Mouse (Mus musculus): ENCODE results near the gene Otud1. TPM values are rescaled to one million over a fixed set of nuclear protein-coding genes. Genes with fewer than 3 reads are reported as not detected.

Otud1 gene
- polyA plus RNA-seq, 1 experiment from 2014 or later, result 3.1 TPM

- Histone ChIP-seq H3K4me1 (peaks cover 7% of the 10 kb centered on the region; the same call in 1 of the 2 replicates), H3K27me3 (ENCODE audit: insufficient read depth, poor library complexity, severe bottlenecking) (no peaks in the 10 kb centered on the region), H3K27ac (no peak overlapping the region), H3K36me3 (no peaks in the 10 kb centered on the region), H3K9me3 (no peaks in the 10 kb centered on the region), H3K4me3 (no peak overlapping the region)
- WGBS, result 69% methylated on average over 4 of the region's 4 CpGs
- no peak for DNase-seq (ENCODE audit: low spot score)
These were observed 42.2 kb downstream of the Otud1 start for GRCm38 (mm10) chr2:19699573-19700295.

- H3K4me1 ChIP-seq, result peaks cover 7% of the 10 kb centered on the region; the same call in 1 of the 2 replicates
- no peak overlapping the region for H3K27ac ChIP-seq
- no peaks in the 10 kb centered on the region for H3K9me3 ChIP-seq
- WGBS, result 90% methylated on average over 3 of the region's 3 CpGs
- DNase-seq (ENCODE audit: low spot score), result no peak
- no peaks in the 10 kb centered on the region for H3K27me3 ChIP-seq (ENCODE audit: insufficient read depth, poor library complexity, severe bottlenecking)
- no peaks in the 10 kb centered on the region for H3K36me3 ChIP-seq
- H3K4me3 ChIP-seq, result no peak overlapping the region
These were observed 43.8 kb downstream of the Otud1 start for GRCm38 (mm10) chr2:19701386-19701785.

- DNase-seq (ENCODE audit: low spot score), result no peak
- Histone ChIP-seq H3K27me3 (ENCODE audit: insufficient read depth, poor library complexity, severe bottlenecking) (no peaks in the 10 kb centered on the region), H3K4me1 (peaks cover 7% of the 10 kb centered on the region; the same call in 1 of the 2 replicates), H3K4me3 (no peak overlapping the region), H3K36me3 (no peaks in the 10 kb centered on the region), H3K27ac (peak overlapping the region; percentile 86), H3K9me3 (no peaks in the 10 kb centered on the region)
These were observed 45.6 kb downstream of the Otud1 start for GRCm38 (mm10) chr2:19703020-19703613.

- Histone ChIP-seq H3K27ac (peak overlapping the region; percentile 86), H3K4me1 (peaks cover 7% of the 10 kb centered on the region; the same call in 1 of the 2 replicates), H3K27me3 (ENCODE audit: insufficient read depth, poor library complexity, severe bottlenecking) (no peaks in the 10 kb centered on the region), H3K9me3 (no peaks in the 10 kb centered on the region), H3K4me3 (no peak overlapping the region), H3K36me3 (no peaks in the 10 kb centered on the region)
- WGBS, result 26% methylated on average over 4 of the region's 4 CpGs
- DNase-seq (ENCODE audit: low spot score), result peak; percentile 90
These were observed 46.1 kb downstream of the Otud1 start for GRCm38 (mm10) chr2:19703670-19704069.

- peak overlapping the region; percentile 86 for H3K27ac ChIP-seq
- no peaks in the 10 kb centered on the region for H3K27me3 ChIP-seq (ENCODE audit: insufficient read depth, poor library complexity, severe bottlenecking)
- H3K4me1 ChIP-seq, result peaks cover 7% of the 10 kb centered on the region; the same call in 1 of the 2 replicates
These were observed 46.7 kb downstream of the Otud1 start for GRCm38 (mm10) chr2:19704272-19704671.

GRCm38 (mm10) chr2:19706886-19707285 lies 49.3 kb downstream of the Otud1 start:
- Histone ChIP-seq H3K4me3 (no peak overlapping the region), H3K4me1 (peaks cover 3% of the 10 kb centered on the region; the same call in 1 of the 2 replicates), H3K36me3 (no peaks in the 10 kb centered on the region), H3K27ac (no peak overlapping the region), H3K9me3 (no peaks in the 10 kb centered on the region), H3K27me3 (ENCODE audit: insufficient read depth, poor library complexity, severe bottlenecking) (no peaks in the 10 kb centered on the region)
- no peak for DNase-seq (ENCODE audit: low spot score)
- WGBS, result 74% methylated on average over 4 of the region's 4 CpGs

More at GRCm38 (mm10) chr2:19704272-19704671, 46.7 kb downstream of the Otud1 start:
- Histone ChIP-seq H3K9me3 (no peaks in the 10 kb centered on the region), H3K36me3 (no peaks in the 10 kb centered on the region), H3K4me3 (no peak overlapping the region)
- DNase-seq (ENCODE audit: low spot score), result no peak

Other genes starting within 250 kb of the Otud1 start
- not detected in 2 replicates for gene Ptf1a, start 212.1 kb upstream of the Otud1 start, polyA plus RNA-seq (2016; fragmentation: Nextera tagmentation; extraction: Ambion mirVana)
- gene 4921504E06Rik, start 103.8 kb upstream of the Otud1 start, polyA plus RNA-seq (2016; fragmentation: Nextera tagmentation; extraction: Ambion mirVana), result not detected in 2 replicates